Mouse (Mus musculus) gastrocnemius, postnatal 25 days (tissue): ENCODE data around the gene Lfng. TPM values are rescaled to one million over a fixed set of nuclear protein-coding genes. Genes with fewer than 3 reads are reported as not detected.
A peak's percentile ranks its signal among the peaks of the same experiment; 100 is the strongest.

Experiments
- DNase-seq: peaks from one replicate; pipeline ENCODE4 v3.0.0; 2022
- total RNA-seq, 2 experiments: library from RNA; stranded (reverse); gene quantifications; 1 replicate in 1 of 2; 2 replicates in 1 of 2; pipeline ENCODE4 v1.2.3; 2021

Lfng gene
- total RNA-seq, 2 experiments from 2014 or later = 2.7 to 5.5 TPM

GRCm38 (mm10) chr5:140662741-140663592 is 55.8 kb downstream of the Lfng start:
- DNase-seq = no peak

- peak; percentile 42 for DNase-seq
Measured at GRCm38 (mm10) chr5:140663621-140664180, 56.6 kb downstream of the Lfng start.

Other genes with a start within 250 kb of the Lfng start
- gene Snx8, start 218.1 kb upstream of the Lfng start, total RNA-seq = 1 to 10 TPM; 7.4 to 7.6 TPM
- gene Eif3b, start 188.0 kb upstream of the Lfng start, total RNA-seq = 10 to 100 TPM; 76.8 to 79.2 TPM
- not detected for gene Gm4869, start 161.7 kb upstream of the Lfng start, total RNA-seq
- 1 to 10 TPM; 4.6 to 5.9 TPM for gene Chst12, start 101.8 kb upstream of the Lfng start, total RNA-seq
- gene Grifin, start 42.2 kb upstream of the Lfng start, total RNA-seq = not detected
- gene Ttyh3, start 41.7 kb downstream of the Lfng start, total RNA-seq = 1 to 10 TPM; 6.1 to 7.8 TPM
- 1 to 10 TPM; 3.4 to 3.9 TPM for gene Iqce, start 95.1 kb downstream of the Lfng start, total RNA-seq
- gene Brat1, start 97.7 kb downstream of the Lfng start, total RNA-seq = 1 to 10 TPM; 4.8 to 5.8 TPM
- under 1 TPM in 1 of 2 experiments, not detected in 1; 0.29 TPM for gene Amz1, start 116.8 kb downstream of the Lfng start, total RNA-seq
- 10 to 100 TPM; 26.2 to 27.7 TPM for gene Gna12, start 223.1 kb downstream of the Lfng start, total RNA-seq